Mouse (Mus musculus) megakaryocyte, embryonic 14.5 days (primary cell): ENCODE results near the gene Klkb1. TPM values are rescaled to one million over a fixed set of nuclear protein-coding genes. Genes with fewer than 3 reads are reported as not detected.

ENCODE experiments used
- H3K27me3 ChIP-seq: replicated peaks from 2 replicates; pipeline ENCODE3; 2012; ENCODE audit warnings: inconsistent platforms
- H3K36me3 ChIP-seq: replicated peaks from 2 replicates; pipeline ENCODE3; 2012; ENCODE audit warnings: low read length, inconsistent platforms, mixed read lengths
- H3K4me1 ChIP-seq: 2 replicates; pipeline ENCODE4 v1.6.1; 2012; ENCODE audit warnings: inconsistent platforms
- H3K4me3 ChIP-seq: replicated peaks from 2 replicates; pipeline ENCODE3; 2012; ENCODE audit warnings: moderate library complexity, mild to moderate bottlenecking, inconsistent platforms
- H3K9me3 ChIP-seq: 2 replicates; pipeline ENCODE4 v1.6.1; 2012; ENCODE audit warnings: inconsistent platforms
- FLI1 ChIP-seq: IDR thresholded peaks from 2 replicates; pipeline ENCODE4 v1.6.1; 2012; ENCODE audit warnings: low read length, inconsistent platforms, mixed read lengths
- GATA1 ChIP-seq: IDR thresholded peaks from 3 replicates; pipeline ENCODE4 v1.6.1; 2012; ENCODE audit warnings: mixed read lengths, low read length, inconsistent platforms, borderline replicate concordance
- polyA plus RNA-seq: library from polyadenylated mRNA; stranded (reverse); fragments of >175 nt; gene quantifications from 2 replicates; pipeline ENCODE4 v1.2.3, GENCODE M21; 2012; ENCODE audit warnings: low replicate concordance; ENCODE audit not compliant: insufficient read depth

Klkb1 gene
- polyA plus RNA-seq, 1 experiment, result not detected

- Histone ChIP-seq H3K9me3 (no peaks in the 10 kb centered on the region), H3K27me3 (no peaks in the 10 kb centered on the region), H3K4me3 (no peak overlapping the region), H3K4me1 (no peaks in the 10 kb centered on the region), H3K36me3 (no peaks in the 10 kb centered on the region)
- no peak for TF ChIP-seq FLI1
- TF ChIP-seq GATA1, result no peak
Measured at GRCm38 (mm10) chr8:45321365-45321764, 26.7 kb upstream of the Klkb1 start.

- Histone ChIP-seq H3K36me3 (no peaks in the 10 kb centered on the region), H3K4me1 (no peaks in the 10 kb centered on the region), H3K27me3 (no peaks in the 10 kb centered on the region), H3K4me3 (no peak overlapping the region), H3K9me3 (no peaks in the 10 kb centered on the region)
- no peak for TF ChIP-seq GATA1
- no peak for TF ChIP-seq FLI1
Measured at GRCm38 (mm10) chr8:45320930-45321329, 26.3 kb upstream of the Klkb1 start.

GRCm38 (mm10) chr8:45310967-45311366 is 16.3 kb upstream of the Klkb1 start:
- Histone ChIP-seq H3K36me3 (peaks cover 7% of the 10 kb centered on the region), H3K4me1 (no peaks in the 10 kb centered on the region), H3K9me3 (no peaks in the 10 kb centered on the region), H3K4me3 (no peak overlapping the region), H3K27me3 (no peaks in the 10 kb centered on the region)
- TF ChIP-seq GATA1 (no peak), FLI1 (no peak)

- Histone ChIP-seq H3K4me1 (no peaks in the 10 kb centered on the region), H3K27me3 (no peaks in the 10 kb centered on the region), H3K36me3 (peaks cover 7% of the 10 kb centered on the region), H3K9me3 (no peaks in the 10 kb centered on the region), H3K4me3 (no peak within 1 kb of the TSS)
- TF ChIP-seq GATA1, result no peak
- no peak for TF ChIP-seq FLI1
Measured at GRCm38 (mm10) chr8:45308366-45308765, 13.7 kb upstream of the Klkb1 start, which contains the start of gene Gm45753. TSS of gene Gm45753 (minus strand) at chr8:45308466.

- TF ChIP-seq FLI1, result no peak
- TF ChIP-seq GATA1, result no peak
- Histone ChIP-seq H3K4me1 (no peaks in the 10 kb centered on the region), H3K36me3 (peaks cover 7% of the 10 kb centered on the region), H3K27me3 (no peaks in the 10 kb centered on the region), H3K4me3 (no peak overlapping the region), H3K9me3 (no peaks in the 10 kb centered on the region)
Measured at GRCm38 (mm10) chr8:45305479-45305878, 10.8 kb upstream of the Klkb1 start.

GRCm38 (mm10) chr8:45304354-45304753 is 9.7 kb upstream of the Klkb1 start:
- Histone ChIP-seq H3K9me3 (no peaks in the 10 kb centered on the region), H3K27me3 (no peaks in the 10 kb centered on the region), H3K4me3 (no peak overlapping the region), H3K4me1 (no peaks in the 10 kb centered on the region), H3K36me3 (peaks cover 7% of the 10 kb centered on the region)
- TF ChIP-seq GATA1, result no peak

- Histone ChIP-seq H3K27me3 (no peaks in the 10 kb centered on the region), H3K9me3 (no peaks in the 10 kb centered on the region), H3K4me3 (no peak overlapping the region), H3K4me1 (no peaks in the 10 kb centered on the region), H3K36me3 (peaks cover 2% of the 10 kb centered on the region)
- TF ChIP-seq FLI1 (no peak), GATA1 (no peak)
Measured at GRCm38 (mm10) chr8:45302390-45302789, 7.7 kb upstream of the Klkb1 start.

GRCm38 (mm10) chr8:45295276-45295675 is 617 bp upstream of the Klkb1 start:
- TF ChIP-seq GATA1, result no peak
- TF ChIP-seq FLI1, result no peak
- no peaks in the 10 kb centered on the region for H3K36me3 ChIP-seq
- no peaks in the 10 kb centered on the region for H3K9me3 ChIP-seq

GRCm38 (mm10) chr8:45291790-45292189 is 2.9 kb downstream of the Klkb1 start:
- no peaks in the 10 kb centered on the region for H3K27me3 ChIP-seq
- TF ChIP-seq GATA1 (no peak), FLI1 (no peak)
- H3K9me3 ChIP-seq, result no peaks in the 10 kb centered on the region
- H3K4me1 ChIP-seq, result no peaks in the 10 kb centered on the region
- no peaks in the 10 kb centered on the region for H3K36me3 ChIP-seq
- no peak overlapping the region for H3K4me3 ChIP-seq

More at GRCm38 (mm10) chr8:45295276-45295675, 617 bp upstream of the Klkb1 start:
- H3K4me3 ChIP-seq, result no peak overlapping the region
- H3K4me1 ChIP-seq, result no peaks in the 10 kb centered on the region
- no peaks in the 10 kb centered on the region for H3K27me3 ChIP-seq

- Histone ChIP-seq H3K4me1 (no peaks in the 10 kb centered on the region), H3K9me3 (peaks cover 21% of the 10 kb centered on the region), H3K4me3 (no peak overlapping the region), H3K36me3 (no peaks in the 10 kb centered on the region), H3K27me3 (no peaks in the 10 kb centered on the region)
- TF ChIP-seq FLI1, result no peak
- no peak for TF ChIP-seq GATA1
Measured at GRCm38 (mm10) chr8:45281630-45282029, 13.0 kb downstream of the Klkb1 start.

- no peak for TF ChIP-seq FLI1
- no peak for TF ChIP-seq GATA1
- Histone ChIP-seq H3K4me3 (no peak overlapping the region), H3K36me3 (no peaks in the 10 kb centered on the region), H3K9me3 (peaks cover 27% of the 10 kb centered on the region), H3K4me1 (no peaks in the 10 kb centered on the region), H3K27me3 (no peaks in the 10 kb centered on the region)
Measured at GRCm38 (mm10) chr8:45277453-45277852, 17.2 kb downstream of the Klkb1 start.
